Mouse (Mus musculus): ENCODE measurements around the gene Galnt3. TPM values are rescaled to one million over a fixed set of nuclear protein-coding genes. Genes with fewer than 3 reads are reported as not detected.

The Galnt3 gene
- polyA plus RNA-seq, 1 experiment from 2014 or later, result 3.5 TPM

DNA sequence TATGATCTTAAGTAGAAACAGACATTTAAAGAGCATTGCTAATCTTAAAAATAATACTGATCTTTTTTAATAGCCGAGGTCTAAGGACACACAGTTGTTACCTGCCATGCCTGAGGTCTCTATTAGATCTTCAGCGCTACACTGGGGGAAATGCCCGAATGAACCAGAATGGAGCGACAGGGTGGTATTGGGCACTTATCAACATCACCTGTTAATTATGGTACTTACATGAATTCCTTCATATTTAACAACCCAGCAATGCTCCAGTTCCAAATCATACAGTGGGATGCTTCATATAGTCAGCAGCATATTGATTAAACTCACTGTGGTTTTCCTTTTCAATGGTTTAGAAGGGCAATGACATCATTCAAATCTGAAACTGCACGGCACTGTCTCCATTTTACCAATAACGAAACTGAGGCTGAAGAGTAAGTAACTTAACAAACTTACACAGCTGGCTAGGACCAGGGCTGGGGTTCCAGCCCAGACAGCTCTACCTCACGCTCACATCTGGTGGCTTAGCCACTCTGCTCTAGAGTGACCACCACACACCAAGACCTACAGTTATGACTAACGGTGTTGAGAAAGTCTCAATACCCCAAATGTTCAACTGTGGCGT lies 23.0 kb downstream of the Galnt3 start:
- H3K27ac ChIP-seq, result no peak overlapping the region
- no peaks in the 10 kb centered on the region for H3K27me3 ChIP-seq
- no peak for ATAC-seq (ENCODE audit: low FRiP score)
- no peak overlapping the region for H3K9ac ChIP-seq
- WGBS, result 91% methylated on average over 9 of the region's 9 CpGs
- H3K4me2 ChIP-seq (replicated peaks), result no peak overlapping the region
- no peak overlapping the region for H3K4me3 ChIP-seq
- peaks cover 12% of the 10 kb centered on the region for H3K4me1 ChIP-seq
- no peaks in the 10 kb centered on the region for H3K9me3 ChIP-seq (replicated peaks)
- no peaks in the 10 kb centered on the region for H3K36me3 ChIP-seq

DNA sequence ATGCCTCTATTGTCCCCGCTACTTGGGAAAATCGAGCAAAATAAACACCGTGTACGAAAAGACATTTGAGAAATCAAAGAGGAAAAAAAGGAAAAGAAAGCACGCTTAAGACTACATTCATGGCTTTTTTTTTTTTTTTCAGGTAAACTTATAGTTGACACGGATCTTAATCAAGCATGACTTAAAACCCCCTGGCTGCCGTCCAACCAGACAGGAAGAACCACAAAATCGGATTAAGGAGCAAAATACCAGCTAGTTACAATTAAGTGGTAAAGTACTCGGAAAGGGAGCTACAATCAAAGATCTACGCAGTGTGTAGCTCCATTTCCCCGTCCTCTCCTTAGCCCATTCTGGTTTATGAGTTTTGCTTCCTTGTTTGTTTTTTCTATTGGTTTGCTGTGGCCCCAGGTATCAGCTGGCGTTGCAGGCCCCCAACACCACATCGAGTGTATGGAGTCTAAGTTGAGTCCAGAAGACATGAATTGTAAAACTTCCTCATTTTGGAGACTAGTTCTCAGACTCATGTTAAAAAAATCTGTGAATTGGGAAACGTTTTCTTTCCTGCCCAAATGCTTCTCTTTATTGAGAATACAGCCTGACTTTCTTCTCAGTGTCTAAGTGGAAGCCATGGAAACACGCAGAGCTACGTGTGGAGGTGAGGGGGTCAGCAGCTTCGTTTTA lies 24.0 kb downstream of the Galnt3 start:
- no peaks in the 10 kb centered on the region for H3K9me3 ChIP-seq (replicated peaks)
- peaks cover 12% of the 10 kb centered on the region for H3K4me1 ChIP-seq
- H3K36me3 ChIP-seq, result no peaks in the 10 kb centered on the region
- no peak overlapping the region for H3K4me3 ChIP-seq
- H3K9ac ChIP-seq, result no peak overlapping the region
- WGBS, result 57% methylated on average over 17 of the region's 17 CpGs
- no peak overlapping the region for H3K27ac ChIP-seq
- no peak overlapping the region for H3K4me2 ChIP-seq (replicated peaks)
- no peak for ATAC-seq (ENCODE audit: low FRiP score)
- no peaks in the 10 kb centered on the region for H3K27me3 ChIP-seq

GRCm38 (mm10) chr2:66100239-66100638 lies 24.6 kb downstream of the Galnt3 start:
- Histone ChIP-seq H3K27me3 (no peaks in the 10 kb centered on the region), H3K27ac (no peak overlapping the region), H3K36me3 (no peaks in the 10 kb centered on the region), H3K9me3 (replicated peaks) (no peaks in the 10 kb centered on the region), H3K9ac (no peak overlapping the region), H3K4me2 (replicated peaks) (no peak overlapping the region), H3K4me3 (no peak overlapping the region), H3K4me1 (peaks cover 12% of the 10 kb centered on the region)
- no peak for ATAC-seq (ENCODE audit: low FRiP score)
- 63% methylated on average over 7 of the region's 7 CpGs for WGBS

DNA sequence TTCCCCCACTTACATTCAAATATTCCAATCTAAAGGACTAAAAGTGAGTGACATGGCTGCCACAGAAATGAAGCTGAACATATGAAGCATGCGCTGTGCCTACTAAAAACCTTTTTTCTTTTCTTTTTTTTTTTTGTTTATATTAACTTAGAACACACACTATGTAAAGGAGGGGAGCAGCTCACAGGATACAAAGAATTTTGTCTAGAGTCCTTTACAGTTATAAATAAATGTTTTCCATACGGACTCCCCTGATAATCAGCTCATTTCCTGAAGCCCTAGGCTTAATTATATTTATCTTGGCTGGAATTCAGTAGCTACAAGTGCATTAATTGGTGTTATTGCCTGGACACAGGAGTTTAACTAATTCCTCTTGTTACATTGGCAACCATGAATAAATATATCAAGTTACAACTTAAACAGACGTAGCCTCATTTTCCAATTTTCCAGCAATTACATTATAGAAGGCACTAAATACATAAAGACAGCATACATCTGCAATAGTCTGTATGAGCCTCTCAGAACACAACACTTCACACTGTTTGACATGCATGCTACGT lies 30.1 kb downstream of the Galnt3 start:
- Histone ChIP-seq H3K27me3 (no peaks in the 10 kb centered on the region), H3K27ac (no peak overlapping the region), H3K9ac (no peak overlapping the region), H3K4me1 (peaks cover 7% of the 10 kb centered on the region), H3K36me3 (no peaks in the 10 kb centered on the region), H3K9me3 (replicated peaks) (no peaks in the 10 kb centered on the region), H3K4me3 (no peak overlapping the region), H3K4me2 (replicated peaks) (no peak overlapping the region)
- 70% methylated on average over 4 of the region's 4 CpGs for WGBS
- no peak for ATAC-seq (ENCODE audit: low FRiP score)

- H3K27ac ChIP-seq, result no peak overlapping the region
- H3K4me2 ChIP-seq (replicated peaks), result no peak overlapping the region
- no peaks in the 10 kb centered on the region for H3K27me3 ChIP-seq
- 56% methylated on average over 5 of the region's 5 CpGs for WGBS
- no peaks in the 10 kb centered on the region for H3K36me3 ChIP-seq
- no peak for ATAC-seq (ENCODE audit: low FRiP score)
- H3K4me3 ChIP-seq, result no peak overlapping the region
- no peaks in the 10 kb centered on the region for H3K9me3 ChIP-seq (replicated peaks)
- no peak overlapping the region for H3K9ac ChIP-seq
- no peaks in the 10 kb centered on the region for H3K4me1 ChIP-seq
Measured at GRCm38 (mm10) chr2:66091296-66091695, 33.5 kb downstream of the Galnt3 start.

- no peaks in the 10 kb centered on the region for H3K27me3 ChIP-seq
- WGBS, result 91% methylated on average over 4 of the region's 4 CpGs
- no peaks in the 10 kb centered on the region for H3K4me1 ChIP-seq
- no peak overlapping the region for H3K27ac ChIP-seq
- no peak for ATAC-seq (ENCODE audit: low FRiP score)
- H3K9me3 ChIP-seq (replicated peaks), result no peaks in the 10 kb centered on the region
- H3K36me3 ChIP-seq, result no peaks in the 10 kb centered on the region
- H3K4me2 ChIP-seq (replicated peaks), result no peak overlapping the region
- H3K9ac ChIP-seq, result no peak overlapping the region
- no peak overlapping the region for H3K4me3 ChIP-seq
Measured at GRCm38 (mm10) chr2:66081876-66082275, 42.9 kb downstream of the Galnt3 start.

- Histone ChIP-seq H3K27me3 (no peaks in the 10 kb centered on the region), H3K4me1 (no peaks in the 10 kb centered on the region), H3K36me3 (no peaks in the 10 kb centered on the region), H3K4me3 (no peak overlapping the region), H3K4me2 (replicated peaks) (no peak overlapping the region), H3K27ac (no peak overlapping the region), H3K9me3 (replicated peaks) (no peaks in the 10 kb centered on the region), H3K9ac (no peak overlapping the region)
- ATAC-seq (ENCODE audit: low FRiP score), result no peak
- WGBS, result 93% methylated on average over 2 of the region's 2 CpGs
Measured at GRCm38 (mm10) chr2:66080731-66081130, 44.1 kb downstream of the Galnt3 start.

- no peak overlapping the region for H3K9ac ChIP-seq
- no peak overlapping the region for H3K27ac ChIP-seq
- no peak overlapping the region for H3K4me2 ChIP-seq (replicated peaks)
- H3K27me3 ChIP-seq, result no peaks in the 10 kb centered on the region
- H3K4me3 ChIP-seq, result no peak overlapping the region
- no peaks in the 10 kb centered on the region for H3K36me3 ChIP-seq
- H3K9me3 ChIP-seq (replicated peaks), result no peaks in the 10 kb centered on the region
- ATAC-seq (ENCODE audit: low FRiP score), result no peak
- H3K4me1 ChIP-seq, result no peaks in the 10 kb centered on the region
- 30% methylated on average over 6 of the region's 6 CpGs for WGBS
Measured at GRCm38 (mm10) chr2:66069454-66069853, 55.3 kb downstream of the Galnt3 start.

- Histone ChIP-seq H3K27me3 (no peaks in the 10 kb centered on the region), H3K9ac (no peak overlapping the region), H3K4me2 (replicated peaks) (no peak overlapping the region), H3K4me1 (no peaks in the 10 kb centered on the region), H3K27ac (no peak overlapping the region), H3K4me3 (no peak overlapping the region), H3K36me3 (no peaks in the 10 kb centered on the region), H3K9me3 (replicated peaks) (no peaks in the 10 kb centered on the region)
- ATAC-seq (ENCODE audit: low FRiP score), result no peak
- 86% methylated on average over 10 of the region's 10 CpGs for WGBS
Measured at GRCm38 (mm10) chr2:66063291-66063690, 61.5 kb downstream of the Galnt3 start.

- no peaks in the 10 kb centered on the region for H3K36me3 ChIP-seq
- H3K4me3 ChIP-seq, result no peak overlapping the region
- H3K27me3 ChIP-seq, result no peaks in the 10 kb centered on the region
- peaks cover 22% of the 10 kb centered on the region for H3K4me1 ChIP-seq
- no peak overlapping the region for H3K9ac ChIP-seq
- no peaks in the 10 kb centered on the region for H3K9me3 ChIP-seq (replicated peaks)
- no peak overlapping the region for H3K4me2 ChIP-seq (replicated peaks)
- peak; percentile 9 for ATAC-seq (ENCODE audit: low FRiP score)
- WGBS, result 87% methylated on average over 12 of the region's 12 CpGs
- peak overlapping the region; percentile 83 for H3K27ac ChIP-seq
Measured at GRCm38 (mm10) chr2:66044405-66045089, 80.2 kb downstream of the Galnt3 start.

- no peaks in the 10 kb centered on the region for H3K9me3 ChIP-seq (replicated peaks)
- H3K4me3 ChIP-seq, result no peak overlapping the region
- H3K4me1 ChIP-seq, result peaks cover 22% of the 10 kb centered on the region
- no peak overlapping the region for H3K9ac ChIP-seq
- no peaks in the 10 kb centered on the region for H3K36me3 ChIP-seq
- no peak overlapping the region for H3K4me2 ChIP-seq (replicated peaks)
- ATAC-seq (ENCODE audit: low FRiP score), result peak; percentile 93
- no peaks in the 10 kb centered on the region for H3K27me3 ChIP-seq
- 31% methylated on average over 17 of the region's 17 CpGs for WGBS
- H3K27ac ChIP-seq, result peak overlapping the region; percentile 83
Measured at GRCm38 (mm10) chr2:66043441-66044404, 81.1 kb downstream of the Galnt3 start.
